Mouse (Mus musculus) spleen, adult 2 months (tissue): ENCODE measurements around the gene Gpr39.

Experiments
- CTCF ChIP-seq: fragments of 200-500 bp; IDR thresholded peaks from 2 replicates; pipeline ENCODE4 v1.5.1; 2011; ENCODE audit warnings: mild to moderate bottlenecking, inconsistent platforms; ENCODE audit not compliant: insufficient read depth, insufficient read length, insufficient replicate concordance; ENCODE audit errors: extremely low read depth
- POLR2A ChIP-seq: fragments of 200-500 bp; IDR thresholded peaks from 2 replicates; pipeline ENCODE4 v1.6.1; 2011; ENCODE audit warnings: low read depth, low read length, inconsistent platforms

GRCm38 (mm10) chr1:125821101-125821500 is 144.3 kb downstream of the Gpr39 start:
- TF ChIP-seq POLR2A (no peak), CTCF (no peak)
